Mouse (Mus musculus): Measurements from ENCODE around the gene Rbp7. TPM values are rescaled to one million over a fixed set of nuclear protein-coding genes. Genes with fewer than 3 reads are reported as not detected.

Rbp7 gene
- polyA plus RNA-seq (2015; fragmentation: Nextera tagmentation; extraction: Ambion mirVana), result not detected in 2 replicates

DNA sequence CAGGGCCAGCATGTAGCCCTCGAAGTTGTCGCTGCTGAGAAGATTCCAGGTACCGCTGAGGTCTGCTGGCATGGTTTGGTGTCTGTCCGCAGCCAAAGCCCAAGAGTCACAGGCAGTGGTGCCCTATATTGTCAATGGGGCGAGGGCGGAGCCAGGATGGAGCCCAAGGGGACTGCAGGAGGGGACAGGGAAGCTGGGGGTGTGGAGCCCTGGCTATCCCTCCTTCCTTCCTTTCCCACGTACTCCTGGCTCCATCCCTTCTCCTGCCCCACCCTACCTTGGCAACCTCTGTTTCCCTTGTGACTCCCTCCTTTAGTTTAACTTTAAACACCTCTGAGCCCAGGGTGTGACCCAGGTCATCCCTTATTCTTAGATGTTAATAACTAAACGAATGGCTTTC is at the start of gene Rbp7:
Gene Rbp7 (minus strand): TSS at position 100 of the 400 bp plus-strand sequence.
- no peak within 1 kb of the TSS for H3K27ac ChIP-seq (ENCODE audit: low read depth, low read length)
- no peak for ATAC-seq
- no peak within 1 kb of the TSS for H3K4me2 ChIP-seq (ENCODE audit: low read length)
- H3K9me3 ChIP-seq (ENCODE audit: control insufficient read depth, low read length), result no peaks in the 10 kb centered on the region
- no peak within 1 kb of the TSS for H3K9ac ChIP-seq (ENCODE audit: low read depth, low read length)
- WGBS, result 54% methylated on average over 8 of the region's 8 CpGs
- H3K27me3 ChIP-seq (replicated peaks; ENCODE audit: control insufficient read depth, insufficient read depth, low read length), result no peaks in the 10 kb centered on the region
- H3K4me3 ChIP-seq (ENCODE audit: low read length), result no peak within 1 kb of the TSS
- H3K4me1 ChIP-seq (ENCODE audit: control insufficient read depth, insufficient read depth, low read depth, low read length), result no peaks in the 10 kb centered on the region
- H3K36me3 ChIP-seq (ENCODE audit: control insufficient read depth, insufficient read depth, low read length), result no peaks in the 10 kb centered on the region

DNA sequence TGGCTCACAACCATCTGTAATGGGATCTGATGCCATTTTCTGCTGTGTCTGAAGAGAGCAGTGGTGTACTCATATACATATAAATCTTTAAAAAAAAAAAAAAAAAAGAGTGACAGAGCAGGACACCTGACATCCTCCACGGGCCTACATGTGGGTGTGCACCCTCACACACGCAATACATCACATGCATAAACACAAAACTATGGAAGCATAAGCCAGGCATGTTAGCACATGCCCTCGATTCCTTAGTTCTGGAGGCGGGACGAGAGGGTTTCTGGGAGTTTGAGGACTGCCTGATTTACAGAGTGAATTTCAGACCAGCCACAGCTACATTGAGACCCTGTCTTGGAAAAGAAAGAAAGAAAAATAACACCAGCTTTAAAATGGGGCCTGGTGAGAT is 49.6 kb upstream of the Rbp7 start:
- Histone ChIP-seq H3K9ac (ENCODE audit: low read depth, low read length) (no peak overlapping the region), H3K4me2 (ENCODE audit: low read length) (no peak overlapping the region), H3K27ac (ENCODE audit: low read depth, low read length) (no peak overlapping the region), H3K36me3 (ENCODE audit: control insufficient read depth, insufficient read depth, low read length) (no peaks in the 10 kb centered on the region), H3K9me3 (ENCODE audit: control insufficient read depth, low read length) (no peaks in the 10 kb centered on the region), H3K4me3 (ENCODE audit: low read length) (no peak overlapping the region), H3K4me1 (ENCODE audit: control insufficient read depth, insufficient read depth, low read depth, low read length) (no peaks in the 10 kb centered on the region), H3K27me3 (replicated peaks; ENCODE audit: control insufficient read depth, insufficient read depth, low read length) (no peaks in the 10 kb centered on the region)
- ATAC-seq, result no peak
- WGBS, result 80% methylated on average over 5 of the region's 5 CpGs

DNA sequence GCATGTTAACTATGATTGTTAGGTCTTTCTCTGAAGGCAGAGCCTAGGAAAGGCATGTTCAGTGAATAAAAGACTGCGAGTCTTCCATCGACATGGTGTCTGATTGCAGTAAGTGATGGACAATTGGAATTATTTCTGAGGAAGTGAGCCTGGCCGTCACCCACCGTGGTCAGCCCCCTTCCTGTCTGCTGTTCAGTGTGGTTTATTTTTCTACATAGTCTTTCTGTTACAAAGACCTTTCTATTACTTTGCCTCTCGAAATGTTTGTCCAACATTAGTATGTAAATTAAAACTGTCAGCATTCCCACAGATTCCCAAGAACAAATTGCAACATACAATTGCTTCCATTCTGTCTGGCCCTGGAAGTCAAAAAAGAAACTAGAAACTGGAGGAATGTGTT is 45.0 kb upstream of the Rbp7 start:
- no peak for ATAC-seq
- H3K9ac ChIP-seq (ENCODE audit: low read depth, low read length), result no peak overlapping the region
- H3K36me3 ChIP-seq (ENCODE audit: control insufficient read depth, insufficient read depth, low read length), result peaks cover 14% of the 10 kb centered on the region; the same call in 1 of the 2 replicates
- H3K9me3 ChIP-seq (ENCODE audit: control insufficient read depth, low read length), result no peaks in the 10 kb centered on the region
- H3K4me1 ChIP-seq (ENCODE audit: control insufficient read depth, insufficient read depth, low read depth, low read length), result no peaks in the 10 kb centered on the region
- no peak overlapping the region for H3K4me3 ChIP-seq (ENCODE audit: low read length)
- 66% methylated on average over 5 of the region's 5 CpGs for WGBS
- H3K4me2 ChIP-seq (ENCODE audit: low read length), result no peak overlapping the region
- H3K27ac ChIP-seq (ENCODE audit: low read depth, low read length), result no peak overlapping the region
- H3K27me3 ChIP-seq (replicated peaks; ENCODE audit: control insufficient read depth, insufficient read depth, low read length), result no peaks in the 10 kb centered on the region

DNA sequence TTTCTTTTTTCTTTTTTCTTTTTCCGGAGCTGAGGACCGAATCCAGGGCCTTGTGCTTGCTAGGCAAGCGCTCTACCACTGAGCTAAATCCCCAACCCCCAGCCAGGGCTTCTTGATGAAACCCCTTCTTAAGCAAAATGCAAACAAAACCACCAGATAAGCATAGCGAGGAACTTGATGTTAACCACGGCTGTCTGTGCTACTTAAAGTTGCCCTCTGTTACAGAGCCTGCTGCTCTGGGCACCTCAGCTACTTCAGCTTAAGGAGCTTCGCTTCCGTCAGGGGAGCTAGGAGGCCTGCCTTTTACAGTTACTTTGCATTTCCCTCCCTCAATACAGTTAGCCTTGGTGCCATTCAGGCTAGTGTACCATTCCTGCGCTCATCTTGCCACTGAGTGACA is 44.1 kb upstream of the Rbp7 start:
- 87% methylated on average over 8 of the region's 8 CpGs for WGBS
- no peak for ATAC-seq
- H3K9me3 ChIP-seq (ENCODE audit: control insufficient read depth, low read length), result no peaks in the 10 kb centered on the region
- H3K36me3 ChIP-seq (ENCODE audit: control insufficient read depth, insufficient read depth, low read length), result peaks cover 14% of the 10 kb centered on the region; the same call in 1 of the 2 replicates
- H3K9ac ChIP-seq (ENCODE audit: low read depth, low read length), result no peak overlapping the region
- H3K4me2 ChIP-seq (ENCODE audit: low read length), result no peak overlapping the region
- no peak overlapping the region for H3K27ac ChIP-seq (ENCODE audit: low read depth, low read length)
- H3K27me3 ChIP-seq (replicated peaks; ENCODE audit: control insufficient read depth, insufficient read depth, low read length), result no peaks in the 10 kb centered on the region
- no peaks in the 10 kb centered on the region for H3K4me1 ChIP-seq (ENCODE audit: control insufficient read depth, insufficient read depth, low read depth, low read length)
- H3K4me3 ChIP-seq (ENCODE audit: low read length), result no peak overlapping the region

DNA sequence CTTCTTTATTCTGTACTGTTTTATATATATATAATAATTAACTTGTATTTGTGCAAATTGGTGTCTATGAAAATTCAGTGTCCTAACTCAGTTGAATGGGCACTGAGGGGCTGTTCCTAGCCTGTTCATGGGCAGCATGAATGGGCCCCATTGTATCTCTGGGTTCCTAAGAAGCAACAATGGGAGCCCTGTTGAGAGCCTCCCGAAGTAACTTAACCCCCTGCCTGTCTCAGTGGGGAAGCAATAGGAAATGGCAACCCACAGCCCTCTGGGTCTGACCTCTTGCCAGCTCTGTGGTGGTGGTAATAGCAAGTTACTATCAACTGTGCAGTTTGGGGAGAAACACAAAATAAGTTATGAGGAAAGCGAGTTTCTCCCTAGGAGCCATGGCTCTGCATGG is 41.8 kb upstream of the Rbp7 start:
- no peaks in the 10 kb centered on the region for H3K4me1 ChIP-seq (ENCODE audit: control insufficient read depth, insufficient read depth, low read depth, low read length)
- peak overlapping the region; percentile 45; the same call in 1 of the 2 replicates for H3K27ac ChIP-seq (ENCODE audit: low read depth, low read length)
- no peaks in the 10 kb centered on the region for H3K9me3 ChIP-seq (ENCODE audit: control insufficient read depth, low read length)
- peak; percentile 85 for ATAC-seq
- WGBS, result 2% methylated on average over 2 of the region's 2 CpGs
- peaks cover 17% of the 10 kb centered on the region; the same call in 1 of the 2 replicates for H3K36me3 ChIP-seq (ENCODE audit: control insufficient read depth, insufficient read depth, low read length)
- H3K4me2 ChIP-seq (ENCODE audit: low read length), result no peak overlapping the region
- no peak overlapping the region for H3K9ac ChIP-seq (ENCODE audit: low read depth, low read length)
- no peak overlapping the region for H3K4me3 ChIP-seq (ENCODE audit: low read length)
- no peaks in the 10 kb centered on the region for H3K27me3 ChIP-seq (replicated peaks; ENCODE audit: control insufficient read depth, insufficient read depth, low read length)

DNA sequence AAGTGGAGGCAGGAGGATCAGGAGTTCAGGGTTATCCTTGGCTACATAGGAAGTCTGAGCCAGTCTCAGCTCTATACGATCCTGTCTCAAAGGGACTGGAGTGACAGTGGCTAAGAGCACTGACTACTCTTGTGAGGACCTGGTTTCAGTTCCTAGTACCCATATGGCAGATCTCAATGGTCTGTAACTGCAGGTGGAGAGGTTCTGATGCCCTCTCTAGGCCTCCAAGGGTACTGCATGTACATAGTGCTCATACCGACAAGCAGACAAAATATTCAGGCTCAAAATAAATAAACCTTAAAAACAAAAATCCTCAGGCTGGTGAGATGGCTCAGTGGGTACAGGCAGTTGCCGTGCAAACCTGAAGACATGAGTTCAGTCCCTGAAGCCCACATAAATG is 36.4 kb upstream of the Rbp7 start:
- Histone ChIP-seq H3K4me3 (ENCODE audit: low read length) (no peak overlapping the region), H3K27me3 (replicated peaks; ENCODE audit: control insufficient read depth, insufficient read depth, low read length) (no peaks in the 10 kb centered on the region), H3K9me3 (ENCODE audit: control insufficient read depth, low read length) (no peaks in the 10 kb centered on the region), H3K4me1 (ENCODE audit: control insufficient read depth, insufficient read depth, low read depth, low read length) (peaks cover 9% of the 10 kb centered on the region), H3K4me2 (ENCODE audit: low read length) (no peak overlapping the region), H3K36me3 (ENCODE audit: control insufficient read depth, insufficient read depth, low read length) (peaks cover 31% of the 10 kb centered on the region), H3K9ac (ENCODE audit: low read depth, low read length) (no peak overlapping the region), H3K27ac (ENCODE audit: low read depth, low read length) (no peak overlapping the region)
- no peak for ATAC-seq
- WGBS, result 98% methylated on average over 3 of the region's 3 CpGs

DNA sequence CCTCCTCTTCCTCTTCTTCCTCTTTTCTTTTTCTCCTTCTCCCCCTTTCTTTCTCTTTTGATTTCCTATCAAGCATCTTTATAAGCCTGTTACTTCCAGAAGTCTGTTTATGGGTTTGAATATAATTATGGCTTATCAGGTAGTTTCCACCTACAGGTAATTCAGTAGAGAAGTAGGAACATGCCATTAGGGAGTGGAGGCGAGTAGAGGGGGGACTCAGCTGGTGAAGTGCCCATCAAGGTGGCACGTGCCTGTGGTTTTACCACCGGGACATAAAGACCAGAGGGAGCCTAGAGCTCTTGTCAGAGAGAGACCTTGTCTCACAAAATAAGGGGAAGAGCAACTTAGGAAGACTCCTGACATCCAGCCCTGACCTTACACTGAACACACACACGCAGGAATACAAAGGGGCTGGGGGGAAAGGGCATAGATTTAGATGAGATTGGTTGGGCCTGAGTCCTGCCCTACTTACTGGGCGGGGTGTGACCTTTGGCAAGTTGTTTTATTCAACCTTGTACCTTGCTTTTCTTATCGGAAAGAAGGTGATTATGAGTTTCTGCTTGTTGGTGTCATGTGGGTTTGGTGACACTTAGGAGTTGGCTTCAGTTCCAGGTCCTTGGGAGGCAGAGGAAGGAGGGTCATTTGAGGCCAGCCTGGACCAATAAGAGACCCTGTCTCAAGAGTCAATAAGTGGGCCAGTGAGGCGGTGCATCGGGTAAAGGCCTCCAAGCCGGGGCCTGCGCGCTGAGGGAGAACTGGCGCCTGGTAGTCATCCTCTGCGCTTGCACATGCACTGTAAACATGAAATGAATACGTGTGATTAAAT is 34.9 kb upstream of the Rbp7 start:
- peaks cover 11% of the 10 kb centered on the region for H3K4me1 ChIP-seq (ENCODE audit: control insufficient read depth, insufficient read depth, low read depth, low read length)
- 96% methylated on average over 14 of the region's 14 CpGs for WGBS
- H3K27ac ChIP-seq (ENCODE audit: low read depth, low read length), result no peak overlapping the region
- no peak overlapping the region for H3K4me2 ChIP-seq (ENCODE audit: low read length)
- no peak overlapping the region for H3K9ac ChIP-seq (ENCODE audit: low read depth, low read length)
- H3K4me3 ChIP-seq (ENCODE audit: low read length), result no peak overlapping the region
- no peak for ATAC-seq
- no peaks in the 10 kb centered on the region for H3K9me3 ChIP-seq (ENCODE audit: control insufficient read depth, low read length)
- no peaks in the 10 kb centered on the region for H3K27me3 ChIP-seq (replicated peaks; ENCODE audit: control insufficient read depth, insufficient read depth, low read length)
- peaks cover 27% of the 10 kb centered on the region for H3K36me3 ChIP-seq (ENCODE audit: control insufficient read depth, insufficient read depth, low read length)

DNA sequence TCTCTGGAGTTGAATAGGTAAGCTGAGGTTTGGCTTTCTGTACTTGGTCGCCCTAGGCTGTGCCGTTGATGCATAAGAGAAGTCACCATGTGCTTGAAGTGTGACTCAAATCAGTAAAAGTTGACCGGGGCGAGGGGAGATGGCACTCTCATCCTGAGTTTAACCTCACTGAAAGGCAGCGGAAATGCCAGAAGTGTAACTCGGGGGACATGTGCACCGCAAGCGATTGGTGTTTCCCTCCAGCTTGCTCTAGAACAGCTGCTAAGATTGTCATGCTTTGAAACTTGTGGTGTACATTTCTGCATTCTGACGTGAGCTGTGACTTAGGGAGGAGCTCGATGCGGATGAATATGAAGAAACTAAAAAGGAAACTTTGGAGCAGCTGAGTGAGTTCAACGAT is 33.0 kb upstream of the Rbp7 start:
- H3K36me3 ChIP-seq (ENCODE audit: control insufficient read depth, insufficient read depth, low read length), result peaks cover 24% of the 10 kb centered on the region
- H3K27ac ChIP-seq (ENCODE audit: low read depth, low read length), result no peak overlapping the region
- H3K4me1 ChIP-seq (ENCODE audit: control insufficient read depth, insufficient read depth, low read depth, low read length), result peaks cover 14% of the 10 kb centered on the region
- no peaks in the 10 kb centered on the region for H3K9me3 ChIP-seq (ENCODE audit: control insufficient read depth, low read length)
- H3K9ac ChIP-seq (ENCODE audit: low read depth, low read length), result no peak overlapping the region
- no peak overlapping the region for H3K4me3 ChIP-seq (ENCODE audit: low read length)
- no peaks in the 10 kb centered on the region for H3K27me3 ChIP-seq (replicated peaks; ENCODE audit: control insufficient read depth, insufficient read depth, low read length)
- WGBS, result 94% methylated on average over 12 of the region's 12 CpGs
- no peak overlapping the region for H3K4me2 ChIP-seq (ENCODE audit: low read length)
- ATAC-seq, result no peak

DNA sequence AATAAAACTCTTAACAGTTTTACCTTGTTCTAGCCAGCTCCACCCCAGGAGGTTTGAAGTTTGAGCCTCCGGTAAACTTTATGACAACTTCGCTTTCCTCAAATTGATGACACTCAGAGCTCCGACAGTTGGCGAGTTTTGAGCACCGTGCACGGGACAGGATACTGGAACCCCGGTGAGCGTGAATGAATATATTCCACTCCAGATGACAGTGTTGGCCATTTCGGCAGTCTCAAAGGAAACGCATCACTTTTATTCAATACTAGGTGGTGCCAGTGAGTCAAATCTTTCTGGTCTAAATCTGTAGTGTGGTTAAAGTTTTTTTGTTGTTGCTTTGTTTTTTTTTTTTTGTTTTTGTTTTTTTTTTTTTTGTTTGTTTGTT is 31.0 kb upstream of the Rbp7 start:
- Histone ChIP-seq H3K36me3 (ENCODE audit: control insufficient read depth, insufficient read depth, low read length) (peaks cover 16% of the 10 kb centered on the region), H3K4me1 (ENCODE audit: control insufficient read depth, insufficient read depth, low read depth, low read length) (peaks cover 14% of the 10 kb centered on the region), H3K4me3 (ENCODE audit: low read length) (peak overlapping the region; percentile 69), H3K9me3 (ENCODE audit: control insufficient read depth, low read length) (no peaks in the 10 kb centered on the region), H3K4me2 (ENCODE audit: low read length) (peak overlapping the region; percentile 57), H3K9ac (ENCODE audit: low read depth, low read length) (peak overlapping the region; percentile 78), H3K27me3 (replicated peaks; ENCODE audit: control insufficient read depth, insufficient read depth, low read length) (no peaks in the 10 kb centered on the region), H3K27ac (ENCODE audit: low read depth, low read length) (peak overlapping the region; percentile 71; the same call in 1 of the 2 replicates)
- ATAC-seq, result no peak
- WGBS, result 2% methylated on average over 10 of the region's 10 CpGs
